Mouse (Mus musculus): ENCODE data around the gene Fras1. TPM values are rescaled to one million over a fixed set of nuclear protein-coding genes. Genes with fewer than 3 reads are reported as not detected.

The Fras1 gene
- total and polyA plus RNA-seq, 3 experiments, result 2.1 to 5.8 (median 5.4) TPM

DNA sequence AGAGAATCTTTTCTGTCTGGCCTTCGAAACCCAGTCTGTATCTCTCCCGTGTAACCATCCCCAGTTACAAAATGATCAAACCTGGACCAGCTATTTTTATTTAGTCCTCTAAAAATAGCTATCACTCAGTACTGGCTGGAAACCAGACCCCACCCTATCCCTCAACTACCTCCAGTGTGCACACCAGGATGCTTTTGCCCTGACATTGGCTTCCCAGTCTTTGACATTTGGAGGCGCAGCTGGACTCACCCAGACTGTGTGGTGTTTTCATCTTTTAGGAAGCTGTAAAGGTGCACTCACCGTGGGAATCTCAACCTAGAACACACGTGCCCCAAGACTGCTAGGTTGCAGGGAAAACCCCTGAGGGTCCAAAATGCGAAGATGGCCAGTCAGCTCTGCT, 649 bp upstream of the Fras1 start:
- in situ Hi-C loops (cut with MboI; ENCODE audit: low pct_ligation_motif_present, low pct_unique_long_range_greater_than_20kb, low sequenced_read_pairs) (no loop called here), dilution Hi-C loops (cut with MboI; ENCODE audit: extremely low pct_ligation_motif_present, extremely low pct_unique_long_range_greater_than_20kb, low sequenced_read_pairs) (no loop called here)
- peaks cover 2% of the 10 kb centered on the region for H3K9me3 ChIP-seq (replicated peaks; ENCODE audit: low read length)
- peaks cover 6 to 15% of the 10 kb centered on the region in 2 experiments for H3K4me1 ChIP-seq (ENCODE audit: control insufficient read depth in 1 of 2, insufficient read depth in 2 of 2)
- H3K79me2 ChIP-seq (replicated peaks; ENCODE audit: control insufficient read depth, extremely low read depth, insufficient read depth, poor library complexity, severe bottlenecking), result no peaks in the 10 kb centered on the region
- H3K9ac ChIP-seq (ENCODE audit: insufficient read depth, low read depth), result no peak overlapping the region
- peak overlapping the region in 1 of 3 experiments; percentile 63 for H3K4me3 ChIP-seq (replicated peaks in 1 of 3; ENCODE audit: low read depth in 2 of 3, low read length in 2 of 3, poor library complexity in 1 of 3)
- peaks cover 0 to 5% of the 10 kb centered on the region in 2 experiments for H3K36me3 ChIP-seq (replicated peaks in 1 of 2; ENCODE audit: control insufficient read depth in 1 of 2, insufficient read depth in 1 of 2, low read length in 1 of 2)
- no peak overlapping the region for H3K27ac ChIP-seq (ENCODE audit: insufficient read depth, low read depth)
- no peaks in the 10 kb centered on the region for H3K27me3 ChIP-seq (replicated peaks)
- H3K4me2 ChIP-seq (ENCODE audit: insufficient read depth, low read depth, poor library complexity, severe bottlenecking), result peak overlapping the region; percentile 41; the same call in 1 of the 2 replicates
- DNase-seq (ENCODE audit: extremely low read depth), result no peak
- TF ChIP-seq BHLHE40 (IDR thresholded peaks at IDR 0.05; ENCODE audit: low read depth, low read length) (peak; percentile 62), KAT2A (IDR thresholded peaks at IDR 0.05; ENCODE audit: insufficient replicate concordance, low read length) (no peak)

DNA sequence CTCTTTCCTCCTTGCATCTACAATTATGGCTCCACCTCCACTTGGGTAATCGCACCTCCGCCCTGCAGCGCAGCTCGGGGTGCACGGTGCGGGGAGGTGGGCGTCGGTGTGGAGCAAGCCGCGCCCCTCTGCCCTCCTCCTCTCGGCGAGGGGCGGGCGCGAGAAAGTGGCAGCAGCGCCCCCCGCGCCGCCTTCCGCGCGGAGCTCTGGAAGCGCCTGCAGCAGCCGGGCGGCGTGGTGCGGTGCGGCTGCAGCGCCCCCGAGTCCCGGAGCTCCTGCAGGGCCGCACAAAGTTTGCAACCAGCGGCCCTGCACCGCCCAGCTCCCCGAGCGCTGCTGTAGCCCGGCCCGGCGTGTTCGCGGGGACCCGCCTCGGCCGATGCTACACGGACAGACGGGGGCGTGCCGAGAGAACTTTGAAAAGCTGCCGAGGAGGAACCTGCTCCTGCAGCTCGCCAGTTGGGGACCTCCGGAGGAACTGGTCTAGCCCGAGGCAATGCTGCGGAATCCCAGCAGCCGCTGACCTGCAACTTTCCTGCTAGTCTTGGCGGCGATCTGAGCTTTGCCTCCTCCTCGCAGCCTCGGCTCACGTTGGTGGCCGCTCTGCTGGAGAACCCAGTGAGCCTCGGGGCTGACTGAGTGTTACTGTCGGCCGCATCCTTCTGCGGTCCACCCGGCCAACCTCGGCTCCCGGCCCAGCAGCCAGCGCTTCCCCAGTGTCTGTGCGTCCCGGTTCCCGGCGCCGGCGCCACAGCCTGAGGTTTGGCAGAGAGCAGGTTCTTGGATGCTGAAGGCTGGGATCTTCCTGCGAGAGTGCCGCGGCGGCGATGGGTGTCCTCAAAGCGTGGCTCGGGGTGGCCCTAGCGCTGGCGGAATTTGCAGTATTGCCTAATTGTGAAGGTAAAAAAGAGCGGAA, 489 bp downstream of the Fras1 start:
- H3K4me3 ChIP-seq (replicated peaks in 1 of 3; ENCODE audit: low read depth in 2 of 3, low read length in 2 of 3, poor library complexity in 1 of 3), result peak overlapping the region; percentile 59 to 69 (median 63)
- peaks cover 0 to 7% of the 10 kb centered on the region in 2 experiments for H3K36me3 ChIP-seq (replicated peaks in 1 of 2; ENCODE audit: control insufficient read depth in 1 of 2, insufficient read depth in 1 of 2, low read length in 1 of 2)
- peak overlapping the region; percentile 68 for H3K9ac ChIP-seq (ENCODE audit: insufficient read depth, low read depth)

DNA sequence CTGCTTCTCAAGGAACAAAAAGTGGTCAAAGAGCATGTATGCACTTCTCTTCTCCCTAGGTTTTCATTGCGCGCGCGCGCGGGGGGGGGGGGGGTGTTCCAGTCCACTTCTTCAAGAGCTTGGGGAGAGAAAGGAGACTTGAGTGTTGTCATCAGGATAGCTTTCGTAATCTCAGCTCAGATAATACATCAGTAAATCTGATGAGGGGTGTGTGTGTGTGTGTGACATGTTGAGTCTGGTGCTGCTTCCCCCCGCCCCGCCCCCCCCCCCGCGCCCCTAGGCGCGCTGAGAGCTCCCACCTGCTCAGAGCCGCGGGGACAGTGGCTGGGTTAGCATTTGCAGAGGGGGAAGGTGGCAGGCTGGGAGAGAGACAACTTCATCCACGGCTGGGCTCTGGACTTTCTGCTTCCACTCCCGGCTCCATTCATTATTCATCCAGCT, 1.7 kb downstream of the Fras1 start:
- no peaks in the 10 kb centered on the region for H3K79me2 ChIP-seq (replicated peaks; ENCODE audit: control insufficient read depth, extremely low read depth, insufficient read depth, poor library complexity, severe bottlenecking)
- H3K4me3 ChIP-seq (replicated peaks in 1 of 3; ENCODE audit: low read depth in 2 of 3, low read length in 2 of 3, poor library complexity in 1 of 3), result peak overlapping the region; percentile 59 to 69 (median 63)
- peak overlapping the region; percentile 61 for H3K4me2 ChIP-seq (ENCODE audit: insufficient read depth, low read depth, poor library complexity, severe bottlenecking)
- peak overlapping the region; percentile 68; the same call in 1 of the 2 replicates for H3K9ac ChIP-seq (ENCODE audit: insufficient read depth, low read depth)
- H3K27me3 ChIP-seq (replicated peaks), result no peaks in the 10 kb centered on the region
- peaks cover 0 to 7% of the 10 kb centered on the region in 2 experiments for H3K36me3 ChIP-seq (replicated peaks in 1 of 2; ENCODE audit: control insufficient read depth in 1 of 2, insufficient read depth in 1 of 2, low read length in 1 of 2)
- in situ Hi-C loops (cut with MboI; ENCODE audit: low pct_ligation_motif_present, low pct_unique_long_range_greater_than_20kb, low sequenced_read_pairs) (no loop called here), dilution Hi-C loops (cut with MboI; ENCODE audit: extremely low pct_ligation_motif_present, extremely low pct_unique_long_range_greater_than_20kb, low sequenced_read_pairs) (no loop called here)
- peak; percentile 17 for DNase-seq (ENCODE audit: extremely low read depth)
- H3K9me3 ChIP-seq (replicated peaks; ENCODE audit: low read length), result peaks cover 6% of the 10 kb centered on the region
- peaks cover 6 to 23% of the 10 kb centered on the region in 2 experiments for H3K4me1 ChIP-seq (ENCODE audit: control insufficient read depth in 1 of 2, insufficient read depth in 2 of 2)
- TF ChIP-seq ETS1 (conservative IDR thresholded peaks at IDR 0.05; ENCODE audit: low read depth, low read length) (no peak), SMC3 (IDR thresholded peaks at IDR 0.05; ENCODE audit: low read depth, low read length) (no peak), NRF1 (IDR thresholded peaks at IDR 0.05; ENCODE audit: low read depth, low read length) (peak; percentile 71)
- no peak overlapping the region for H3K27ac ChIP-seq (ENCODE audit: insufficient read depth, low read depth)

More for the DNA sequence above, 489 bp downstream of the Fras1 start:
- dilution Hi-C loops (cut with MboI; ENCODE audit: extremely low pct_ligation_motif_present, extremely low pct_unique_long_range_greater_than_20kb, low sequenced_read_pairs) (no loop called here), in situ Hi-C loops (cut with MboI; ENCODE audit: low pct_ligation_motif_present, low pct_unique_long_range_greater_than_20kb, low sequenced_read_pairs) (no loop called here)
- no peak overlapping the region; the same call in 1 of the 2 replicates for H3K27ac ChIP-seq (ENCODE audit: insufficient read depth, low read depth)
- no peaks in the 10 kb centered on the region for H3K27me3 ChIP-seq (replicated peaks)
- H3K9me3 ChIP-seq (replicated peaks; ENCODE audit: low read length), result peaks cover 6% of the 10 kb centered on the region
- TF ChIP-seq ZMIZ1 (IDR thresholded peaks at IDR 0.05; ENCODE audit: low read depth, low read length), result no peak
- peak; percentile 22; the same call in 1 of the 2 replicates for TF ChIP-seq MXI1 (IDR thresholded peaks at IDR 0.05; ENCODE audit: low read depth, low read length)
- peak; percentile 90 for TF ChIP-seq UBTF (IDR thresholded peaks at IDR 0.05; ENCODE audit: low read depth, low read length)
- TF ChIP-seq CTCF (conservative IDR thresholded peaks at IDR 0.05 in 1 of 2, IDR thresholded peaks at IDR 0.05 in 1 of 2; ENCODE audit: low read depth in 2 of 2, low read length in 2 of 2), result peak in 1 of 2 experiments; percentile 23; a peak in 1 of 4 replicates
- TF ChIP-seq RCOR1 (conservative IDR thresholded peaks at IDR 0.05; ENCODE audit: low read depth, low read length), result no peak
- DNase-seq (ENCODE audit: extremely low read depth), result peak; percentile 27
- H3K79me2 ChIP-seq (replicated peaks; ENCODE audit: control insufficient read depth, extremely low read depth, insufficient read depth, poor library complexity, severe bottlenecking), result no peaks in the 10 kb centered on the region
- peaks cover 6 to 22% of the 10 kb centered on the region in 2 experiments for H3K4me1 ChIP-seq (ENCODE audit: control insufficient read depth in 1 of 2, insufficient read depth in 2 of 2)
- peak overlapping the region; percentile 61; the same call in 1 of the 2 replicates for H3K4me2 ChIP-seq (ENCODE audit: insufficient read depth, low read depth, poor library complexity, severe bottlenecking)
